Mouse (Mus musculus) ES-Bruce4 (cell line): Measurements from ENCODE around the gene Lemd1. TPM values are rescaled to one million over a fixed set of nuclear protein-coding genes. Genes with fewer than 3 reads are reported as not detected.

Experiments used
- H3K27ac ChIP-seq: 2 replicates; pipeline ENCODE4 v1.5.1; 2012; ENCODE audit warnings: low read length, inconsistent platforms; ENCODE audit not compliant: insufficient read depth
- H3K27me3 ChIP-seq: 2 replicates; pipeline ENCODE4 v1.6.1; 2012; ENCODE audit warnings: mild to moderate bottlenecking, low read length, inconsistent platforms; ENCODE audit not compliant: control insufficient read depth, poor library complexity, insufficient read depth, severe bottlenecking
- H3K36me3 ChIP-seq: 2 replicates; pipeline ENCODE4 v1.6.1; 2012; ENCODE audit warnings: inconsistent platforms, mild to moderate bottlenecking, low read length, moderate library complexity; ENCODE audit not compliant: control insufficient read depth, poor library complexity, insufficient read depth, severe bottlenecking
- H3K4me1 ChIP-seq: one replicate; pipeline ENCODE4 v1.8.1; 2011; ENCODE audit warnings: low read length; ENCODE audit not compliant: control insufficient read depth, insufficient read depth
- H3K4me3 ChIP-seq: 2 replicates; pipeline ENCODE4 v1.5.1; 2011; ENCODE audit warnings: low read depth, mild to moderate bottlenecking, low read length
- H3K9ac ChIP-seq: 2 replicates; pipeline ENCODE4 v1.6.1; 2012; ENCODE audit warnings: low read depth, mild to moderate bottlenecking, inconsistent platforms; ENCODE audit not compliant: poor library complexity, severe bottlenecking
- H3K9me3 ChIP-seq: replicated peaks from 2 replicates; pipeline ENCODE4 v1.6.1; 2012; ENCODE audit warnings: mild to moderate bottlenecking, low read length, inconsistent platforms; ENCODE audit not compliant: control insufficient read depth, poor library complexity, insufficient read depth, severe bottlenecking
- CTCF ChIP-seq: IDR thresholded peaks from one replicate; pipeline ENCODE4 v1.8.1; 2011; ENCODE audit warnings: low read depth, low read length
- EP300 ChIP-seq: IDR thresholded peaks from 2 replicates; pipeline ENCODE4 v1.6.1; 2011; ENCODE audit warnings: low read depth, low read length; ENCODE audit not compliant: insufficient read depth
- POLR2A ChIP-seq: IDR thresholded peaks from one replicate; pipeline ENCODE4 v1.8.1; 2011; ENCODE audit warnings: low read length; ENCODE audit not compliant: insufficient read depth
- polyA plus RNA-seq: library from polyadenylated mRNA; stranded (reverse); fragments of >200 nt; gene quantifications from 2 replicates; pipeline ENCODE4 v1.2.4, GENCODE M21; 2011; ENCODE audit warnings: low read depth; ENCODE audit not compliant: missing spikeins, insufficient read depth, insufficient read length

Lemd1 gene
- polyA plus RNA-seq, 1 experiment = 20.0 TPM

- Histone ChIP-seq H3K27ac (no peak overlapping the region), H3K9ac (no peak overlapping the region), H3K4me1 (peaks cover 2% of the 10 kb centered on the region), H3K9me3 (no peaks in the 10 kb centered on the region), H3K4me3 (no peak overlapping the region), H3K36me3 (no peaks in the 10 kb centered on the region), H3K27me3 (no peaks in the 10 kb centered on the region)
- TF ChIP-seq CTCF = no peak
- no peak for TF ChIP-seq POLR2A
- no peak for TF ChIP-seq EP300
Measured at GRCm38 (mm10) chr1:132260331-132260730, 69.1 kb downstream of the Lemd1 start.

GRCm38 (mm10) chr1:132261058-132261457 is 69.8 kb downstream of the Lemd1 start:
- Histone ChIP-seq H3K4me3 (no peak overlapping the region), H3K27me3 (no peaks in the 10 kb centered on the region), H3K9ac (no peak overlapping the region), H3K36me3 (no peaks in the 10 kb centered on the region), H3K9me3 (no peaks in the 10 kb centered on the region), H3K27ac (no peak overlapping the region), H3K4me1 (peaks cover 4% of the 10 kb centered on the region)
- TF ChIP-seq EP300 (no peak), CTCF (peak; percentile 59)

- peak overlapping the region; percentile 33 for H3K9ac ChIP-seq
- no peaks in the 10 kb centered on the region for H3K9me3 ChIP-seq
- H3K27me3 ChIP-seq = no peaks in the 10 kb centered on the region
- peak overlapping the region; percentile 92 for H3K27ac ChIP-seq
- peaks cover 10% of the 10 kb centered on the region for H3K4me1 ChIP-seq
- peak overlapping the region; percentile 1; the same call in 1 of the 2 replicates for H3K4me3 ChIP-seq
- peak; percentile 17; the same call in 1 of the 2 replicates for TF ChIP-seq EP300
- TF ChIP-seq CTCF = no peak
- no peaks in the 10 kb centered on the region for H3K36me3 ChIP-seq
Measured at GRCm38 (mm10) chr1:132263618-132264017, 72.4 kb downstream of the Lemd1 start.

- H3K4me1 ChIP-seq = peaks cover 10% of the 10 kb centered on the region
- no peak overlapping the region for H3K4me3 ChIP-seq
- peak overlapping the region; percentile 33 for H3K9ac ChIP-seq
- H3K27ac ChIP-seq = peak overlapping the region; percentile 92
- H3K9me3 ChIP-seq = no peaks in the 10 kb centered on the region
- no peaks in the 10 kb centered on the region for H3K27me3 ChIP-seq
- TF ChIP-seq POLR2A (no peak), EP300 (peak; percentile 78)
- no peaks in the 10 kb centered on the region for H3K36me3 ChIP-seq
Measured at GRCm38 (mm10) chr1:132264577-132264976, 73.3 kb downstream of the Lemd1 start.

- Histone ChIP-seq H3K9ac (peak overlapping the region; percentile 33), H3K4me3 (peak overlapping the region; percentile 1; the same call in 1 of the 2 replicates), H3K36me3 (no peaks in the 10 kb centered on the region), H3K4me1 (peaks cover 10% of the 10 kb centered on the region), H3K9me3 (no peaks in the 10 kb centered on the region), H3K27me3 (no peaks in the 10 kb centered on the region), H3K27ac (peak overlapping the region; percentile 92)
- TF ChIP-seq CTCF (no peak), POLR2A (peak; percentile 9), EP300 (0 out of 2 replicates have a peak, but pooled peaks have one; percentile 30)
Measured at GRCm38 (mm10) chr1:132265211-132265859, 74.1 kb downstream of the Lemd1 start.

GRCm38 (mm10) chr1:132265936-132266335 is 74.7 kb downstream of the Lemd1 start:
- Histone ChIP-seq H3K27me3 (no peaks in the 10 kb centered on the region), H3K4me3 (no peak overlapping the region), H3K36me3 (no peaks in the 10 kb centered on the region), H3K9me3 (no peaks in the 10 kb centered on the region), H3K9ac (peak overlapping the region; percentile 43), H3K4me1 (peaks cover 10% of the 10 kb centered on the region), H3K27ac (peak overlapping the region; percentile 90)
- TF ChIP-seq EP300 (no peak), POLR2A (no peak), CTCF (no peak)
